19 mouse cellular contexts compared by ENCODE assay signal in genomic region chr13:104295472-104295871, GRCm38 (mm10).
"Had no signal": no experiment of that assay in that cellular context is flagged by ENCODE, and none has a peak within 500 bp of the region (broad histone marks: within the 10 kb centered on the region; RNA-seq: fewer than 3 reads in every experiment).

No protein-coding gene starts in this region.

- H3K36me3 ChIP-seq: midbrain, embryonic 12.5 days; neural tube, embryonic 12.5 days had no signal

- H3K4me3 ChIP-seq: lung, embryonic 15.5 days; midbrain, embryonic 10.5 days; midbrain, embryonic 12.5 days; myocyte; neural tube, embryonic 12.5 days had no signal

- H3K27ac ChIP-seq: lung, embryonic 15.5 days; macrophage; midbrain, embryonic 10.5 days; midbrain, embryonic 12.5 days; neural tube, embryonic 12.5 days had no signal

- H3K27me3 ChIP-seq: lung, embryonic 15.5 days; midbrain, embryonic 12.5 days; neural tube, embryonic 12.5 days had no signal

- H3K9me3 ChIP-seq: lung, embryonic 15.5 days; midbrain, embryonic 10.5 days; midbrain, embryonic 12.5 days; neural tube, embryonic 12.5 days had no signal

- DNase-seq: liver, postnatal 0 days; lung, adult 2 months; lung, postnatal 14 days; lung, postnatal 36 days; midbrain, embryonic 14.5 days; right cerebral cortex, postnatal 25 days; right cerebral cortex, postnatal 4 days; spleen, adult 18-20 months; thymus, adult 18-20 months; thymus, postnatal 14 days; thymus, postnatal 36 days had no signal

- H3K9ac ChIP-seq: liver, postnatal 0 days; lung, embryonic 15.5 days; midbrain, embryonic 12.5 days; neural tube, embryonic 12.5 days had no signal

- H3K4me1 ChIP-seq: lung, embryonic 15.5 days; midbrain, embryonic 10.5 days; midbrain, embryonic 12.5 days; neural tube, embryonic 12.5 days had no signal

- H3K4me2 ChIP-seq: lung, embryonic 15.5 days; midbrain, embryonic 12.5 days; neural tube, embryonic 12.5 days had no signal

- ATAC-seq: liver, postnatal 0 days; lung, postnatal 0 days; midbrain, embryonic 16.5 days had no signal
